In the genomic region with DNA sequence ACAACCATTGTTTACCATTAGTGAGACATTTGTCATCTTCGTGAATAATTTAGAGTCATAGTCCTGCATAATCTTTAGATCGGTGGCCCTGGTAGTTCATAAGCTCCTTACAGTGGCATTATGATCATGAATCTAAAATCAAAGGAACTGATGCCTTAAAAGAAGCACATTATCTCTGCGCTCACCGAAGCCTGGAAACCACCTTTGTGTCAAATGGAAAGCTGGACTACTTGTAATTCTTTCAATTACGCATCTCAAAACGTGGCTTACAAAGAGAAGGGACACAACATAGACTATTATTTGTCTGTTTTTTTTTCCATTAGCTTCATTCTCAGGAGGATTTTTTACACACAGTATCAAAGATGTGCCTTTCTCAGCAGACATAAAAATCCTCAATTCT, we compare ENCODE assay signal across 21 mouse cellular contexts. TPM values are rescaled to one million over a fixed set of nuclear protein-coding genes. Genes with fewer than 3 reads are reported as not detected.
"Had no signal": no experiment of that assay in that cellular context is flagged by ENCODE, and none has a peak within 500 bp of the region (broad histone marks: within the 10 kb centered on the region; RNA-seq: fewer than 3 reads in every experiment).

No protein-coding gene starts in this region.

- H3K27me3 ChIP-seq: heart, embryonic 12.5 days; hindbrain, embryonic 13.5 days; intestine, embryonic 15.5 days; limb, embryonic 13.5 days; limb, embryonic 15.5 days; liver, embryonic 12.5 days had no signal

- H3K36me3 ChIP-seq: heart, embryonic 12.5 days; hindbrain, embryonic 10.5 days; hindbrain, embryonic 13.5 days; intestine, embryonic 15.5 days; limb, embryonic 13.5 days; limb, embryonic 15.5 days; liver, embryonic 12.5 days had no signal

- H3K4me2 ChIP-seq: heart, embryonic 12.5 days; hindbrain, embryonic 13.5 days; intestine, embryonic 15.5 days; limb, embryonic 13.5 days; limb, embryonic 15.5 days; liver, embryonic 12.5 days had no signal

- H3K27ac ChIP-seq: heart, adult 2 months; hindbrain, embryonic 10.5 days; hindbrain, embryonic 13.5 days; intestine, embryonic 15.5 days; layer of hippocampus, adult 2 months; limb, embryonic 13.5 days; limb, embryonic 15.5 days; liver, embryonic 12.5 days; liver, embryonic 14.5 days had no signal

- ATAC-seq: hindbrain, embryonic 16.5 days; intestine, embryonic 15.5 days; intestine, postnatal 0 days had no signal

- H3K4me3 ChIP-seq: heart, adult 2 months; heart, embryonic 12.5 days; hindbrain, embryonic 10.5 days; hindbrain, embryonic 13.5 days; intestine, embryonic 15.5 days; layer of hippocampus, adult 2 months; limb, embryonic 13.5 days; limb, embryonic 15.5 days; liver, embryonic 12.5 days had no signal

- H3K9ac ChIP-seq: heart, embryonic 12.5 days; hindbrain, embryonic 13.5 days; intestine, embryonic 15.5 days; limb, embryonic 13.5 days; limb, embryonic 15.5 days; liver, embryonic 12.5 days; liver, embryonic 14.5 days had no signal

- DNase-seq: gastrocnemius, postnatal 14 days; gastrocnemius, postnatal 36 days; heart, adult 11 months; heart, adult 2 months; heart, postnatal 10 days; heart, postnatal 4 days; kidney, adult 18-20 months; kidney, adult 8-10 months; left cerebral cortex, postnatal 4 days had no signal

- H3K4me1 ChIP-seq: hindbrain, embryonic 10.5 days; hindbrain, embryonic 13.5 days; intestine, embryonic 15.5 days; limb, embryonic 13.5 days; limb, embryonic 15.5 days had no signal

- H3K9me3 ChIP-seq: heart, embryonic 12.5 days; hindbrain, embryonic 10.5 days; hindbrain, embryonic 13.5 days; intestine, embryonic 15.5 days; limb, embryonic 13.5 days; limb, embryonic 15.5 days; liver, embryonic 12.5 days had no signal

RNA-seq across cellular contexts. Expression of a gene that starts 45.9 kb away (rescaled TPM):
- total RNA-seq: gastrocnemius, adult 18-20 months had no signal
